Mouse (Mus musculus) embryonic facial prominence, embryonic 14.5 days (tissue): ENCODE data around the gene Olfr780. TPM values are rescaled to one million over a fixed set of nuclear protein-coding genes. Genes with fewer than 3 reads are reported as not detected.

ENCODE experiments used
- polyA plus RNA-seq: library from polyadenylated mRNA; unstranded; fragments of >200 nt; fragmentation: Nextera tagmentation; extraction: Ambion mirVana; gene quantifications from 2 replicates; pipeline ENCODE4 v1.2.1, GENCODE M21; 2014

Olfr780 gene
- polyA plus RNA-seq, 1 experiment from 2014 or later: not detected

Other genes starting within 250 kb of the Olfr780 start
- not detected in 2 replicates for gene Olfr766-ps1, start 249.1 kb upstream of the Olfr780 start, polyA plus RNA-seq
- not detected in 2 replicates for gene Olfr767, start 235.2 kb upstream of the Olfr780 start, polyA plus RNA-seq
- gene Olfr768, start 218.7 kb upstream of the Olfr780 start, polyA plus RNA-seq: not detected in 2 replicates
- gene Olfr769, start 200.3 kb upstream of the Olfr780 start, polyA plus RNA-seq: 0.04 and 0.12 TPM in 2 replicates
- gene Olfr770, start 179.1 kb upstream of the Olfr780 start, polyA plus RNA-seq: not detected in 2 replicates
- gene Olfr771, start 153.4 kb upstream of the Olfr780 start, polyA plus RNA-seq: not detected in 2 replicates
- gene Olfr772, start 140.2 kb upstream of the Olfr780 start, polyA plus RNA-seq: not detected in 2 replicates
- gene Olfr773, start 130.7 kb upstream of the Olfr780 start, polyA plus RNA-seq: not detected in 2 replicates
- not detected in 2 replicates for gene Olfr774, start 81.9 kb upstream of the Olfr780 start, polyA plus RNA-seq
- gene Olfr775, start 69.7 kb upstream of the Olfr780 start, polyA plus RNA-seq: not detected in 2 replicates
- 0.08 TPM in 1 of 2 replicates, not detected in the other for gene Olfr776, start 59.0 kb upstream of the Olfr780 start, polyA plus RNA-seq
- gene Olfr777, start 46.6 kb upstream of the Olfr780 start, polyA plus RNA-seq: not detected in 2 replicates
- not detected in 2 replicates for gene Olfr781, start 10.7 kb downstream of the Olfr780 start, polyA plus RNA-seq
- gene Olfr782, start 30.7 kb downstream of the Olfr780 start, polyA plus RNA-seq: not detected in 2 replicates
- gene Olfr784, start 66.0 kb downstream of the Olfr780 start, polyA plus RNA-seq: 0.14 TPM in 1 of 2 replicates, not detected in the other
- not detected in 2 replicates for gene Olfr785, start 87.3 kb downstream of the Olfr780 start, polyA plus RNA-seq
- not detected in 2 replicates for gene Olfr786, start 109.2 kb downstream of the Olfr780 start, polyA plus RNA-seq
- not detected in 2 replicates for gene Olfr787, start 143.7 kb downstream of the Olfr780 start, polyA plus RNA-seq
- not detected in 2 replicates for gene Olfr788, start 152.9 kb downstream of the Olfr780 start, polyA plus RNA-seq
- gene Olfr789, start 166.6 kb downstream of the Olfr780 start, polyA plus RNA-seq: not detected in 2 replicates
- not detected in 2 replicates for gene Olfr790, start 180.4 kb downstream of the Olfr780 start, polyA plus RNA-seq
- not detected in 2 replicates for gene Olfr791, start 203.7 kb downstream of the Olfr780 start, polyA plus RNA-seq
- not detected in 2 replicates for gene Olfr792, start 221.0 kb downstream of the Olfr780 start, polyA plus RNA-seq
- gene Olfr794, start 249.5 kb downstream of the Olfr780 start, polyA plus RNA-seq: not detected in 2 replicates